Mouse (Mus musculus): ENCODE results near the gene Trmt13.

Trmt13 gene

GRCm38 (mm10) chr3:116632971-116633370 lies 18.6 kb upstream of the Trmt13 start:
- DNase-seq = no peak

- DNase-seq = no peak
These were observed 17.1 kb upstream of the Trmt13 start for GRCm38 (mm10) chr3:116631459-116631858.

GRCm38 (mm10) chr3:116622641-116623040 lies 8.3 kb upstream of the Trmt13 start:
- no peak for DNase-seq

GRCm38 (mm10) chr3:116620636-116621370 lies 6.4 kb upstream of the Trmt13 start:
- DNase-seq = no peak

DNA sequence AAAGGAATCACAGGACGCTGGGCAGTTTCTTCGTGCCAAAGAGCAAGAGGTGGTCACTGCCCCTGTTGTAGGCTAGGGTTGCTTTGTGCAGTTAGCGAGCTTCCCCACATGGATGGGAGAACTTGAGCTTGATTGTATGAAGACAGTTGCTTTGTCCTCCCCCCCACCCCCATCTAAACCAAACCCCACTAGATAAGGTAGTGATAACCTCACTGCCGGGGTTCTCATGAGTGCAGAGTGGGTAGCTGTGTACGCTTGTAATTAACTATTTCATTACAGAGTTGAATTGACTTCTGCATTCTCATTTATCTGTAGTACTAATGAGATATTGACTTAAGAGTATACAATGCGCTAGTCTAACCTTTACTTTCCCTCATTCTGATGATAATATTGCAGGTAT lies 4.5 kb upstream of the Trmt13 start:
- DNase-seq = no peak

DNA sequence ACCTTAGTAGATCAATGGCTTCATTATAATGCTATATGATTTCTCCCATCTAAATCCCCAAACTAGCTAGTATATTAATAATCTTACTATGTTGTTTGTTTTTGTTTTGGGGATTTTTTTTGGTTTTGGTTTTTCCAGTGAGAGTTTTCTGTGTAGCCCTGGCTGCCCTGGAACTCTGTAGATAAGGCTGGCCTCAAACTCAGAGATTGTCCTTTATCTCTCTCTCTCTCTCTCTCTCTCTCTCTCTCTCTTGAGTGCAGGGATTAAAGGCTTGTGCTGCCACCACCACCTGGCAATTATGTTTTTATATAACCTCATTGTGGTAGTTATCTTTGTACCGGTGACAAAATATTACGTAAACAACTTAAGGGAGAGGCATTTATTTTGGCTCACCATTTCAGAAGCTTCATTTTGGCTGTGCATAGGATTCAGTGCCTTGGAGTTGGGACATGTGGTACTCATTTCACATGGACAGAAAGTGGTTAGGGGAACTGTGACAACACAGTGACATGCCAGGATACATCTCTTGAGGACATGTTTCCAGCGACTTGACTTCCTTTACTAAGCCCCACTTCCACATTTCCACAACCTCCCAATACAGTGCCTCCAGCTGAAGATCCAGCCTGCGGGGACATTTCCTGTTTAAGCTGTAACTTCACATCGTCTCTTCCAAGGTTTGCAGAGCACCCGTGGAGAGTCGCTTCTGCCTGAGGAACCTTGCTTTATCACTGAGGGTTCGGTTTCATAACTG lies 1.1 kb upstream of the Trmt13 start:
- no peak for DNase-seq

DNA sequence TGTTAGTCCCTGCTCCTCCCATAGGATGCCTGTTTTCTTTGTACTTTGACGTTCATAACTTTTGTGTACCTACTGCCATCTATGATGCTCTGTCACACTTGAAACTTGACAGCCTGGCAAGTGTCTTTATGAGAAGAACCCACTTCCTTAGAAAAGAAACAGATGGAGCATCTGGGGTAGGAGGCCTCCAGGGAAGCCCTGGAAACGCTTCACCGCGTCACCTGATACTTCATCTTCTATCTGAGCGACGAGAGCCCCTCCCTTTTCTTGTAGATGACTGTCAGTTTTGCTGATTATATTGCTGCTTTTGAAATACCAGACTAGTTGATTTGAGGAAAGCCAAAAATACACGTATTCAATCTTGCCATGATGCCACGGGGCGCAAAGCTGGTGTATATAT lies 9.8 kb downstream of the Trmt13 start:
- no peak for DNase-seq

DNA sequence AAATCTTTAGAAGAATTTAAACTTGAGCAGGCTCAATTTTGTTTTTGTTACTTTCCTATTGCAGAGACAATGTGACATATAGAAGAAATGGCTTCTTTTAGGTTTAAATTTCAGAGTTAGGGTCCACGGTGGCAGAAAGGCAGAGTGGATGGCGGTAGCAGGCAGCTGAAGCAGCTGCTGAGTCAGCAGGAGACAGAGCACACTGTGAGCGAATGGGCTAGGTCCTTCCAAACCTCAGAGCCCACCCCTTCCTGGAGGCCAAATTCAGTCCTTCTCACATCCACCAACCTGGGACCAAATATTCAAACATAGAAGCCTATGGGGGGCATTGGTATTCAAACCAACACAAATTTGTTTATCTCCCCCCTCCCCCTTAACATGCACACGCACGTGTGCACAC lies 12.6 kb downstream of the Trmt13 start:
- DNase-seq = no peak

- no peak for DNase-seq
These were observed 13.4 kb downstream of the Trmt13 start for GRCm38 (mm10) chr3:116601005-116601404.

DNA sequence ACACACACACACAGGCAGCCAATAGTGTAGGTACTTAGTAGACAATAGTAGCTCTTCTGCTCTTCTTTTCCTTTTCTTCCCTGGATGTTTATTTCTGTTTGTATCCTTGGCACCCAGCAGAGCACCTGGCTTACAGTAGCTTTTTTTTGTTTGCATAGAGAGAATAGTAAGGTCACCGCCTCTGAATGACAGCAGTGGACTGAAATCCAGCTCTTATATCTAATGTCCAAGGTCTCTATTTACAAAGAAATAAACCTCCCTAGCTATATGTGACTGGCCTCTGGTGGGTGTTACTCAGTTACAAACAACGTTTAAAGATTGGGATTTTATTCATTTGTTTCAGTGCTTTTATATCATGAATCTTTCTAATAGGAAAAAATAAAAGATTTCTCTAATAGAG lies 14.7 kb downstream of the Trmt13 start:
- no peak for DNase-seq

DNA sequence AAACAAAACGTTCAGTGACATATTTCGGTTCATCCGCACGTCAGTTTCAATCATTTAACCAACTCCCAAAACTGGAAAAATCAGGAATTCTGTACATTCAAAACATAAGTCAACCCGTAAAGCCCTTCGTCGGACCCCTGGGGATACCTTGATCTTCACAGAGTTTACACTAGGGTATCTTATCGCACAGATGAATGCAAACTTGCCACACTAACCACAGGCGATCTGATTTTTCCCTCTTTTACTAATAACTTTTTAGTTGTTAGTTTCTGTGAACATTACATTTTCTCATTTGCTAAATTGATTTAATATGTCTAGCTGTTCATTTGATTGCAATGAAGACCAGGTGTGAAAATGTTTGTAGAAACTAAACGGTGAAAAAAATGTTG lies 18.8 kb downstream of the Trmt13 start:
- no peak for DNase-seq

GRCm38 (mm10) chr3:116594728-116595602 lies 19.4 kb downstream of the Trmt13 start, which contains the start of gene Sass6:
Gene Sass6, plus strand, starts transcription at chr3:116594982.
- peak; percentile 98 for DNase-seq

- no peak for DNase-seq
These were observed 20.2 kb downstream of the Trmt13 start for GRCm38 (mm10) chr3:116594076-116594727.

DNA sequence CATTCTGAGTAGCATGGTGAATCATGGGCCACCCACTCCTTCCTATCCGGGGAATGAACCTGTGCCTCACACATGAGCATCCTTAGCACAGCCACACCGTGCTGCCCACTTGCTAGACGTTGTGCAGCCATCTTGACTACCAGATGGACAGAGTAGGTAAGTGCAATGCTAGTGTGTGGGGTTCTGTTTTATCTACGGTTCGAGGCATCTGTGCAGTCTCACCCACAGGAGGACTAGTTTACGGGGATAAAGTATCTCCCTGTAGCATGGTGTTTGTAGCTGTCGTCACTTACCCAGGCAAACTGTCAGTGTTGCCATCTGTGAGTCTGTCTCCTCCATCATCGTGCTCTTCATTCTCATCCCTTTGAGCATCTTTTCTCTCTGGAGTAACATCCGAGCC lies 32.2 kb downstream of the Trmt13 start:
- no peak for DNase-seq

DNA sequence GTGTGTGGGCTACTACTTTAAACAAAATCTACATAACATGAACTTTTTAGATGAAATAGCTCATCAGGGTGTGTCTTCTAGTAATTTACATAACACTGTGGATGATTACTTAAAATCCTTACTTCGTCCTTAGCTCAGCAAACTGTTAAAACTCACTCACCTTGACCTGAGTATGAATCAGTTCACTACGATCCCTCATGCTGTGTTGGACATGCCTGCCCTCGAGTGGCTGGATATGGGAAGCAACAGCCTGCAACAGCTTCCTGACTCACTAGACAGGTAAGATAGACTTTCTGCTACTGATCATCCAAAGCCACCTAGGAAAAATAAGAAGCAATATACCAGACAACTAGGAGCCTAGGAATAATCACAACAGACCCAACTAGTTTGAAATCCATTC lies 37.1 kb downstream of the Trmt13 start:
- peak; percentile 16 for DNase-seq

GRCm38 (mm10) chr3:116570628-116571027 lies 43.8 kb downstream of the Trmt13 start:
- no peak for DNase-seq

GRCm38 (mm10) chr3:116563095-116563492 lies 51.3 kb downstream of the Trmt13 start:
- no peak for DNase-seq

DNA sequence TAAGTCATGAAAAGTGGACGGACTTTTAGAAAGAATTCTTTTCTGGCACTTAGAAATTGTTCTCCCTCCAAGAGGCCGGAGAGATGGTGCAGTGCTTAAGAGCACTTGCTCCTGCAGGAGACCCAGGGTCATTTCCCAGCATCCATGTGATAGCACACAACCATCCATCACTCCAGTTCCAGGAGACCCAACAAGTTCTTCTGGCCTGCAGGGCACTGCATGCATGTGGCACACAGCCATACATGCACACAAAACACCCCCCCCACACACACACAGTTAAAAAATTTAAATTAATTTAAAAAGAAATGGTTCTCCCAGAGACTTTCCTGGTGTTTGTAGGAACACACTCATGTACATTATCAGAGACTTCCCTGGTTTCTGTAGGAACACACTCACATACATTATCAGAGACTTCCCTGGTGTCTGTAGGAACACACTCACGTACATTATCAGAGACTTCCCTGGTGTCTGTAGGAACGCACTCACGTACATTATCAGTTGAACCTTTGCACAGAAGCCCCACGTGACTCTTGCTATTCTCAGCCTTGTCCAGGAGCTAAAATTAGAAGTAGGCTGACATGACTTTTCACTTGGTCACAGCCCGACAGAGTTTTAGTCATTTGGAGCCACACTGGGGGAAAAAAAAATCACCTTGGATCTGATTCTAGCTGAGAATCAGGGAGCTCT lies 51.8 kb downstream of the Trmt13 start, which contains the start of gene Lrrc39:
TSS of gene Lrrc39 (plus strand) at position 566 of the 687 bp plus-strand sequence.
- no peak for DNase-seq

DNA sequence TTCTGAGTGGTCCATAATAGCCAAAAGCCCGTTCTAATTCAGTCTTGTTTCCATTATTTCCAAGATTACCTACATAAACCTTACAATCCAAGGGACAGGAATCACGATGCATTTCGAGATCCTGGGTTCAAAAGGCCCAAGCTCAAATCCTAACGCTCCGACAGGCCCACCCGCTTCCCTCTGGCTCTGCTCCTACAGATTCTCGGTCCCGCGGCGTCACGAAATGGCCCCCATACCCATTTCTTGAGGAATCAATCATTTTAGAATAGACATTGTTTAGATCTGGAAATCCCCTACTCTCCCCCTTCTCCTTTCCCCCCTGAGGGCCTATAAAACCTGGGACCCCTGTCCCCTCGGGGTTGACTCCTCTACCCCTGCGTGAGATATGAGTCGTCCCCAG lies 53.1 kb downstream of the Trmt13 start:
- DNase-seq = peak; percentile 14

- DNase-seq = no peak
These were observed 63.0 kb downstream of the Trmt13 start for GRCm38 (mm10) chr3:116551362-116551761.

DNA sequence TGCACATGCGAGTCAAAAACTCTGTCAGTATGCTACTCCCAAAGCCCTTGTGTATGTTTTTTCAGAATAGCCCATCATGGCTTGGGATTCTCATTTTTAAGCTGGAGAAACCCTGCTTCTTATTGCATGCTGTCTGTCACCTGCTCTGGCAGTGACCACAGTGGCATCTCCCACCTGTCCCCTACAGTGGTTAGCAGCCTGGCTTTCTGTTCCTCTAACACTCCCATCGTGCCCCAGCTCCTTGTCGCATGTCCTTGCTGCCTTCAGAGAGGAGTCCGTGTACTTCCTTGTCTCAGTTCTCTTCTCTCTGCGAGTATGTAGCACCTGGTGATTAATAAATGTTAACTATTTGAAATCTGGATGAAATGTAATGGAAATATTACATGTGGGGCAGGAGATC lies 67.0 kb downstream of the Trmt13 start:
- no peak for DNase-seq

DNA sequence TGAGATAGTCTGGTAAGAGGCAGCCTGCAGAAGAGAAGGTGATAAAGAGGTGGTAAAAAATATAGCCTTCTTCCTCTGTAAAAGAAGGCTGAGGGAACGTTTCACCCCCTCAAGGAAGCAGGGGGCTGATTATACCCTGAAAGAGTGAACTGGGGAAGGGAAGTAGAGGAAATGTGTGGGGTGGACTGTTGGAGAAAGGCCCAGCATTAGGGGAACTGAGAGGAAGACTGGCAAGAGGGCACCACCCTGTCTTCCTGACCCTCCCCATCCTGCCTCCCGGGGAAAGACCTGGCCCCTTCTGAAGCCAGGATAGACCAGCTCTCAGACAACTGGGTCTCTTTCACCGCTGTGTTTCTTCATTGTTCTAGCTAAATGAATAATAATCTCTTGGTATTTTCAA lies 71.9 kb downstream of the Trmt13 start:
- no peak for DNase-seq
